Mouse (Mus musculus) c-Kit-negative CD71-positive TER-119-positive erythroid progenitor cells, embryonic 14.5 days (primary cell): ENCODE measurements at regions not wholly inside any gene's neighbourhood (a gene's known extent, or its start where the extent isn't known, plus 50 kb on each side); places are given as distances from the start of the nearest gene placed in this dataset.

Source experiments
- DNase-seq: peaks from one replicate; pipeline ENCODE4 v3.0.0-alpha.2; 2013; ENCODE audit warnings: low read depth, low spot score

- DNase-seq = no peak
Observed at GRCm38 (mm10) chr13:52047937-52048336, 201.5 kb downstream of the Gadd45g start.

DNA sequence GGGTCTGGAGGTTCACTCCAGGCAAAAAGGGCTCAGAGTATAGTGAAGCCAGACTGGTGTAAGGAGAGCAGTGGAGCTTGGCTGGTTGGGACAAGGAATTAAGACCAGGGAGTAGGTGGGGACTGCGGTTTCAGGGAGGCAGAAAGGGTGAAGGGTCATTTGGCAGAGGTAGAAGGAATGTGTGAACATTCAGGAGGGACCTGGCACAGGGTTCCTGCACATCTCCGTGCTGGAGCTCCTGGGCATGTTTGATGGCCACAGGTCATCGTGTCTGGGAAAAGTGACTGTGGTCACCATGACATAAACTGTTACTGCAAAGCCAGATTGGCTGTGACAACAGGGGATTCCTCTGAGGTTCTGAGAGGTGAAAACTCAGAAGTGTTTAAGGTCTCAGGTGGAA lies 202.3 kb downstream of the Gadd45g start:
- DNase-seq = no peak

GRCm38 (mm10) chr13:52049249-52049648 lies 202.8 kb downstream of the Gadd45g start:
- DNase-seq = no peak

- no peak for DNase-seq
Observed at GRCm38 (mm10) chr13:52055741-52056140, 209.3 kb downstream of the Gadd45g start.

- DNase-seq = no peak
Observed at GRCm38 (mm10) chr13:52057456-52057855, 211.0 kb downstream of the Gadd45g start.

DNA sequence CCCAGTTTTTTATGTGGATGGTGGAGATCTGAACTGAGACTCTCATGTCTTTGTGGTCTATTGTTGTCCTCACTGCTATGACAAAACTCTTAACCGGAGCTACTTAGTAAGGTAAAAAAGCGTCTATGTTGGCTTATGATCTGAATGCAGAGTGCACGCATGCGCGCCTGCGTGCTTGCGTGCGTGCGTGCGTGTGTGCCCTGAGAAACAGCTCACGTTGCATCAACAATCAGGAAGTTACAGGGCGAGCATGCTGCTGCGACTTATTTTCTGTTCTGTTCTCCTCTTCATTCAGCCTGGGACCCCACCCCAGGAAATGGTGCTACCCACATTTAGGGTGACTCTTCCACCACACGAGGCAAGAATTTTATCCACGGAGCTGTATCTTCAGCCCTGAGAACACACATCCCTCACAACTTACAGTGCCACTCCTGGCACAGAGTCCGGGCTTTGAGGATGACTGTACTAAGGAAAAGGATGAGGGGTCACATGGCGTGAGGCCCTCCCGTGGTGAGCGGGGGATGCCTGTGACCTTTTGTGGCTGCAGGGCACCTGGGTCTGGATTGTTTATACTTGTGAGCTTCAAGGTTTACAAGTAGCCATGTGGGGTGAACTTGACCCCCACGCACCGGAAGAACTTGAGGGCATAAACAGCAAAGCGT lies 213.4 kb downstream of the Gadd45g start:
- DNase-seq = no peak

GRCm38 (mm10) chr13:52060418-52060870 lies 214.0 kb downstream of the Gadd45g start:
- DNase-seq = no peak

DNA sequence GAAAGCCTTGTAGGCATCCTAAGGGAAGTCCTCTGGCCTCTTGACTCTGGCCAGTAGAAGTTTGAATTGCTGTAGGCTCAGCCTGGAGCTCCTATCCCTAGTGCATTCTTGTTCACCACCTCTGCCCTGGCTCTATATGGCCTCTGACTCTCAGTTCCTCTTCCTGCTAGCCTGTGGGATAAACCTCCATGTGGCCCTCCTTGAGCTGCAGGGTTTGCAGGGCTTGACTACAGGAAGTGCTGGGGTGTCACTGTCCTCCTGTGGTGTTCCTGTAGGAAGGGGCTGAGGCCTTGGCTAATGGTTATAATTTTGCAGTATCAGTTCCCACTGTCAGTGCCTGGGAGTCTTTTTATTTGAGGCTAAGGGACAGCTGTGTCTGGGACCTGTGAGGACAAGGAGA lies 215.0 kb downstream of the Gadd45g start:
- DNase-seq = no peak

DNA sequence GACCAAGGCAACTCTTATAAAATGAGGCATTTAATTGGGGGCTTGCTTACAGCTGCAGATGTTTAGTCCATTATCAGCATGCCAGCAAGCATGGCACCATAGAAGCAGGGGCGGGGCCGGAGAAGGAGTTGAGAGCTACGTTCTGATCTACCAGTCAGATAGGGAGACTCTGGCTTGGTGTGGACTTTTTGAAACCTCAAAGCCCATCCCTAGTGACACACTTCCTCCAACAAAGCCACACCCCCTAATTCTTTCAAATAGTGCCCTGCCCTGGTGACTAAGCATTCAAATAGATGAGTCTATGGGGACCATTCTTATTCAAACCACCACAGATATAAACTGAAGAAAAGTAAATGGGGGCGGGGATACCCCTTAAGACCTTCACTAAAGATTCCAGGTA lies 215.4 kb downstream of the Gadd45g start:
- DNase-seq = no peak

DNA sequence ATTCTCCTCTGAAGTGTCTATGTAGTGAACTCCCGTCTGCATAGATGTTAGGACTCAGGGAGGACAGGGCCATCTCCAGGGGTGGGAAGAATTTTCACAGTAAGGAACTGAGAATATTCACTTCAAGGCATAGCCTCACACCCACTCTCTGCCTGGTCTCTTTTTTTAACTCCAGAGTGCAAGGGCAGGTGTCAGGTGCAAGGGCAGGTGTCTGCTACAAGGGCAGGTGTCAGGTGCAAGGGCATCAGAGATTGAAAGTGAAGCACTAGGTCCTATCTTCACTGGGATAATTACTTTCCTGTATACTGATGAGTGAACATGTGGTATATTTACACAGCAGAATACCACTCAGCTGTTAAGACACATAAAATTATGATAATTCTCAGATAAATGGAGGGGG lies 216.1 kb downstream of the Gadd45g start:
- no peak for DNase-seq

GRCm38 (mm10) chr13:52065274-52065673 lies 218.8 kb downstream of the Gadd45g start:
- DNase-seq = no peak

DNA sequence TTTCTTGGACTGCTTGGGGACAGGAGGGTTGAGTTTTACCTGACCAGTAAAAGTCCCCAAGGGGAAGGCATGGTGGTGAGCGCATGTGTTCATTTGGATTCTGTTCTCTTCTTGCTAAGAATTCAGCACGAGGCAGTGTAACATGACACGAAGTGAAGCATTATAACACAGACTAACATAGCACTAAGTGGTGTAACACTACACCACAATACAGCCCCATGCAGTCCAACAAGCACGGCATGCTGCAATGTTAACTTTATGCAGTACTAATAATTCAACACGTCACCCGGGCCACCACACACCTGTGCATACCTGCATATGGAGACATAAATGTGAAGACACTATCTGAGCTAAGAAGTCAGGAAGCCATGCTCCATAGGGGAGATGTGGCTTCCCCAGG lies 219.2 kb downstream of the Gadd45g start:
- DNase-seq = no peak

DNA sequence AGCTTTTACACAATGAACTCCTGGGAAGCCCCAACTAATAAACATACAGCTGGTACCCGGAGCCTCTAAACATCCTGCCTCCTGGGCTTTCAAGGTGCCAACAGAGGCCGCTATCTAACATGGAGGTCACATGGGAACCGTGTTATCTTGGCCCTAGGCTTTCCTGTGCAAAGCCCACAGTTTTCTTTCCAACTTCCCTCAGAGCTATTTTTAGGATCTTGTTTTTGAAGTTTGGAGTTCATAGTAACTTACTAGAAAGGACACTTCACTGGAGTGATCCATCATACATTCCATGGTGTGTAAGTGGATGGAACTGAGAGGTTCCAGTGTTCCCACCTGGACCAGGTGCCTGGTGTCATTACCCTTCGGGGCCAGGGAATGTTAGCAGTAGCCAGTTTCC lies 220.6 kb downstream of the Gadd45g start:
- no peak for DNase-seq

- DNase-seq = no peak
Observed at GRCm38 (mm10) chr13:52068886-52069439, 222.5 kb downstream of the Gadd45g start.

DNA sequence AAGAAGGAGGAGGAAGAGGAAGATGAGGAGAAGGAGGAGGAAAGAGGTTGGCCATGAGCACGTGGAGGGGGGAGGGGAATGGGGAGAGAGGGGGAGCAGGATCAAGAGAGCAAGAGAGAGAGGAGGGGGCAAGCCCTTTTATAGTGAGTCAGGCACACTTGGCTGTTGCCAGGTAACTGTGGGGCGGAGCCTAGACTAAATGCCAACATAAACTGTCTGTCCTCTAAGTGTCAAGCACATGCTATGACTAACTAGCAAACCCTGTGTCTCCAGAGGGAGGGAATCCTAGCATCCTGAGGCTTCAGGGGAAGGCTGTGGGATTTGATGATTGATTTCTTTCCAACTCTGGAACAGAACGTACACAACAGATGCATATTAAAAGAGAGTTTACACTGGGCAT lies 223.2 kb downstream of the Gadd45g start:
- no peak for DNase-seq

DNA sequence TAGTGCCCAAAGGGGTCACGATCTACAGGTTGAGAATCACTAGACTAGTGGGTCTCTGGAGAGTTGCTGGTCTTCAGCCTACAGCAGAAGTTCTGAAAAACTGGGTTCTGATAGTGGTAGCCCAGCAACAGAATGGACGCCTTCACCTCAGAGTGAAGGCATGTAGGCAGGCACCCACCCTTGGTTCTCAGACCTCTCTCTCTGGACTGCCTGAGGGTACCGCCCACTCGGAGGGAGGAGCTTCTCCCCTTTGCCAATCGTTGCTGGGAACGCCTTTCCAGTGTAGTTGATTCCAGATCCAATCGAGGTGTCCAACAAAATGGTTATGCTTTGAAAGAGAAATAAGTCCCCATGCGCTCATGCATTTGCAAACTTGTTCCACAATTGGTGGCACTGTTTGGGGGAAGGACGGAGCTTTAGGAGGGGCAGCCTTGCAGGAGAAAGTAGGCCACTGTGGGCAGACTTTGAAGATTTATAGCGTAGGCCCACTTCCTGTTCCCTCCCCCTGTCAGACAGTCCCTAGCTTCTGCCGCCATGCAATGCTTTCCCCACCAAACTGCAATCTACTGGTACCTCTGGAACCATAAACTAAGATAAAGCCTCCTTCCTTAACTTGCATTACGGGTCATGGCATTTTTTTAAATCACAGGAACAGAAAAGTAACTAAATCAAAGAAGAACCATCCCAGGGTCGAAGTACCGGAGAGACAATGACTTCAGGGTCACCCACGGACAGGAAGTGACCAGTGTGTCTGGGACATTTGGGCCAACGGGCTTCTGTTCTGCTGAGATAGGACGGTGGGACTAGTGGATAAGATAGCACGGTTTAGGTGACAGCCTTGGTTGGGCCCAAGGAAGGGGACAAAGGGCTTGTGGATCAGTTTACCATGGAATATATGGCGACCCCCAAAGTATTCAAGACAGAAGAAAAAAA lies 224.5 kb downstream of the Gadd45g start:
- no peak for DNase-seq

GRCm38 (mm10) chr13:52077616-52078015 lies 231.1 kb downstream of the Gadd45g start:
- no peak for DNase-seq

- no peak for DNase-seq
Observed at GRCm38 (mm10) chr13:52078561-52078960, 232.1 kb downstream of the Gadd45g start.

DNA sequence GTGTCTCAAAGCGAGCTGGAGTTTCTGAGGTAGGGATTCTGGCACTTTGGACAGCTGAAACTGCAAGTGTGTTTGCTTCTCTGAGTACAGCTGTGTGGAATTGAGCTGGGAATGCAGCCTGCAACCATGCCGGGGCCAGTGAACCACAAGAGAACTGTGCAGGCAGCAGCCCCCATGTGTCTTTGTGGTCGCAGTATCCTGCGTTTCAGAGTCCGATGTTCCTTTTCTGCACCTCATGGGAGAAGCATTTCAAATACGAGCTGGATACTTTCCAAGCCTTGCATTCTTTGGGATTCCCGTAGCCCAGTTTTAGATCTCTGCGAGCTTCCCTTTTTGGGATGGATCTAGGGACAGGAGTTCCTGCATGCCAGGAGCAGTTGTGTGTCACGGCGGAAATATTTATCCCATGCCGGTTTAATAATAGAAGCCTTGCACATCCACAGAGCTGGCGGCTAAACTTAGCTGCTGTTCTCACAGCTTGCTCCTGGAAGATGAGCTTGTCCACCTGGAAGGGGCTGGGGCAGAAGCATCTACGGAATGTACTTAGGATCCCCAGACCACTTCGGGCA lies 233.3 kb downstream of the Gadd45g start:
- DNase-seq = no peak

GRCm38 (mm10) chr13:52083601-52084455 lies 237.3 kb downstream of the Gadd45g start:
- DNase-seq = no peak

DNA sequence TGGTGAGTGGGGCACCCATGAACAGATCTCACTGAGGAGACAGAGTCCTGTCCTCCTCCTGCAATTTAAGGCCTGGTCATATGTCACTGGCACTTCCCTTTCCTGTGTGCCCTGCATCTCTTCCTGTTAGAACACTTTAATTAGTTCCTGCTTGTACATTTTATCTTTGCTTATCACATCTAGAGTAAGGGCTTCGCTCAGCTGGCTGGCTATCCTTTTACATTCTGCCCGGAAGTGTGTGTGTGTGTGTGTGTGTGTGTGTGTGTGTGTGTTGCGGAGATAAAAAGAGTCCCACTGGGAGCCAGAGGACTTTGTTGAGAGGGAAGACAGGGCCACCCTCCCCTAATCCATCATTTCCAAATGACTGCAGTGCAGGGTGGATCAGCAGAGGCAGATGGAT lies 238.6 kb downstream of the Gadd45g start:
- no peak for DNase-seq
